In the genomic region with DNA sequence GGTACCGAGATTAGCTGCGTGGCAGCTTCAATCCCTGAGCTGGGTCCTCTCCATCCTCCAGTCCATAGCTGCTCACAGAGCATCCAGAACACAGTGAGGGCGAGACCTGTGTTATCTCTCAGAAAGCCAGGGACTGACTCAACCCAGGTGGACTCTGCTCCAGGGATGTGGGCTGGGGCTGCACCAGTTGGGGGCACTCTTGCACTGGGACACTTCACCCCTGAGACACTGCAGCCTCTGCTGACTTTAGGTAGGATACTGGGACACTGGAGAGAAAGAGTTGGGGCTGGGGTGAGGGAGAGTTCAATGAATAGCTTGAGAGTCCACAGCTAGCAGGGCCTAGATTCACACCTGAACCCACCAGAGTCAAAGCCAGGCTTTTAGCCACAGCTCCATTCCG, we compare ENCODE assay signal across 16 mouse cellular contexts.
A peak's percentile ranks its signal among the peaks of the same experiment; 100 is the strongest.
DNase-seq lines count a peak whose midpoint lies in the region; ATAC-seq and TF ChIP-seq lines count a peak whose summit lies in the region.
"Had no signal": no experiment of that assay in that cellular context is flagged by ENCODE, and none has a peak within 500 bp of the region (broad histone marks: within the 10 kb centered on the region; RNA-seq: fewer than 3 reads in every experiment).

No protein-coding gene starts in this region.

- no peaks in the 10 kb centered on the region for H3K36me3 ChIP-seq in limb, embryonic 11.5 days (ENCODE audit: control insufficient read depth, insufficient read depth, low read length)
- no peaks in the 10 kb centered on the region for H3K36me3 ChIP-seq in limb, embryonic 10.5 days
- H3K36me3 ChIP-seq: limb, embryonic 15.5 days; stomach, embryonic 15.5 days had no signal

- H3K9ac ChIP-seq in limb, embryonic 11.5 days (ENCODE audit: low read length): no peak overlapping the region
- H3K9ac ChIP-seq: limb, embryonic 15.5 days; stomach, embryonic 15.5 days had no signal

- peaks cover 4% of the 10 kb centered on the region; the same call in 1 of the 2 replicates for H3K4me1 ChIP-seq in limb, embryonic 11.5 days (ENCODE audit: control insufficient read depth, insufficient read depth, low read length)
- H3K4me1 ChIP-seq in limb, embryonic 10.5 days: peaks cover 22% of the 10 kb centered on the region
- no peaks in the 10 kb centered on the region; the same call in 1 of the 2 replicates for H3K4me1 ChIP-seq in cortical plate, adult 2 months (ENCODE audit: control insufficient read depth, insufficient read depth, low read length)

- no peaks in the 10 kb centered on the region for H3K9me3 ChIP-seq in limb, embryonic 11.5 days (ENCODE audit: control insufficient read depth, low read length)
- no peaks in the 10 kb centered on the region for H3K9me3 ChIP-seq in limb, embryonic 10.5 days (replicated peaks)
- H3K9me3 ChIP-seq: limb, embryonic 15.5 days; stomach, embryonic 15.5 days had no signal

- TF ChIP-seq CTCF in cortical plate, adult 2 months (IDR thresholded peaks at IDR 0.05; ENCODE audit: extremely low read depth, insufficient read depth, low read length): peak; percentile 28

- TF ChIP-seq POLR2A in cortical plate, adult 2 months (IDR thresholded peaks at IDR 0.05; ENCODE audit: extremely low read depth, insufficient read depth, low read length): no peak

- H3K4me3 ChIP-seq in limb, embryonic 11.5 days (ENCODE audit: low read depth, low read length): no peak overlapping the region
- no peak overlapping the region for H3K4me3 ChIP-seq in limb, embryonic 10.5 days
- no peak overlapping the region for H3K4me3 ChIP-seq in cortical plate, adult 2 months (ENCODE audit: insufficient read depth, low read length)
- H3K4me3 ChIP-seq: limb, embryonic 15.5 days; stomach, embryonic 15.5 days had no signal

- no peak overlapping the region for H3K27ac ChIP-seq in limb, embryonic 11.5 days (replicated peaks; ENCODE audit: low read depth, low read length)
- H3K27ac ChIP-seq in limb, embryonic 10.5 days: no peak overlapping the region
- no peak overlapping the region for H3K27ac ChIP-seq in cortical plate, adult 2 months (ENCODE audit: insufficient read depth, low read length)
- H3K27ac ChIP-seq: limb, embryonic 15.5 days; macrophage; stomach, embryonic 15.5 days had no signal

- intact Hi-C loops in left cerebral cortex, postnatal 10 days (cut with DNase I): no loop called here

- no peak overlapping the region for H3K4me2 ChIP-seq in limb, embryonic 11.5 days (ENCODE audit: low read depth, severe bottlenecking)
- H3K4me2 ChIP-seq: limb, embryonic 15.5 days; stomach, embryonic 15.5 days had no signal

- 58% methylated on average over 4 of the region's 4 CpGs for WGBS in limb, embryonic 11.5 days
- 49% methylated on average over 4 of the region's 4 CpGs for WGBS in limb, embryonic 10.5 days

- 0 out of 2 replicates have a peak, but pooled peaks have one; percentile 23 for ATAC-seq in limb, embryonic 11.5 days (ENCODE audit: insufficient number of reproducible peaks, low FRiP score, low TSS enrichment, low read depth)

- H3K27me3 ChIP-seq in limb, embryonic 11.5 days (ENCODE audit: control insufficient read depth, insufficient read depth, low read length): no peaks in the 10 kb centered on the region
- H3K27me3 ChIP-seq in limb, embryonic 10.5 days (ENCODE audit: low read depth, poor library complexity, severe bottlenecking): no peaks in the 10 kb centered on the region
- H3K27me3 ChIP-seq: limb, embryonic 15.5 days; stomach, embryonic 15.5 days had no signal

- DNase-seq in adrenal gland, adult 2 months: peak; percentile 35
- no peak for DNase-seq in adrenal gland, postnatal 4 days (ENCODE audit: low spot score in 2 of 2)
- DNase-seq in limb, embryonic 11.5 days (ENCODE audit: low spot score): peak; percentile 38
- no peak for DNase-seq in limb, embryonic 10.5 days (ENCODE audit: low spot score)
- DNase-seq in ES-CJ7 (ENCODE audit: low read depth, low spot score): peak; percentile 84
- DNase-seq in thymus, postnatal 36 days: no peak
- no peak for DNase-seq in left cerebral cortex, postnatal 10 days (ENCODE audit: extremely low spot score in 1 of 2, low spot score in 2 of 2)
- DNase-seq: cerebellum, postnatal 36 days; heart, adult 11 months; heart, postnatal 36 days; layer of hippocampus, postnatal 36 days; right cerebral cortex, postnatal 25 days had no signal

Comparison
In these comparisons a context has a peak if more than half of its experiments do, and no peak if none do; other contexts are left out.
1. DNase-seq: peak in adrenal gland, adult 2 months (single experiment), limb, embryonic 11.5 days (single experiment) and ES-CJ7 (single experiment); none in adrenal gland, postnatal 4 days (0 of 2), limb, embryonic 10.5 days (single experiment), thymus, postnatal 36 days (0 of 2) and left cerebral cortex, postnatal 10 days (0 of 2).